Mouse (Mus musculus) CD4-positive, CD25-positive, alpha-beta regulatory T cell, adult 2 months (primary cell): ENCODE measurements at regions not wholly inside any gene's neighbourhood (a gene's known extent, or its start where the extent isn't known, plus 50 kb on each side); places are given as distances from the start of the nearest gene placed in this dataset.

Source experiments
- DNase-seq: peaks from one replicate; pipeline ENCODE4 v3.0.0-alpha.2; 2012; ENCODE audit warnings: low read depth, low spot score

GRCm38 (mm10) chr15:31087607-31088006, 136.5 kb upstream of the Dap start:
- no peak for DNase-seq

- no peak for DNase-seq
These were observed 132.1 kb upstream of the Dap start for GRCm38 (mm10) chr15:31091916-31092570.

- no peak for DNase-seq
These were observed 127.9 kb upstream of the Dap start for GRCm38 (mm10) chr15:31096206-31096605.

GRCm38 (mm10) chr15:31097301-31097700, 126.8 kb upstream of the Dap start:
- DNase-seq, result no peak

DNA sequence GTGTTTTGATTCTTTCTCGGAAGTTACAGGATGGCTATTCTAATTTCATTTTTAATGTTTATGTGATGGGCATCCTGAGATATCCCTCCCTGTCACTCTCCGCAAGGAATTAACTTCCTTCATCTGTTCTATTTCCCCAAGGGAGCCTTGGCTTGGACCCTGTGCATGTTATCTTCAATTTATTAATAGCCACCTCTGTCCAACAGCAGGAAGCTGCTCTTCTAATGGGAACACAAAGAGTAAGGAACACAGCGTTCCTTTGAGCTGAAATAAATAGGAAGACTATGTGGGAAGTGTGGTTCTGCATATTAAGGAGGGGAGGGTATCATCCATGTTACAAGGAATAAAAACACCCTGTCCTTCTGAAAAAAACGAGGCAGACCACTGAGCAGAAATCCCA, 119.4 kb upstream of the Dap start:
- DNase-seq, result no peak

DNA sequence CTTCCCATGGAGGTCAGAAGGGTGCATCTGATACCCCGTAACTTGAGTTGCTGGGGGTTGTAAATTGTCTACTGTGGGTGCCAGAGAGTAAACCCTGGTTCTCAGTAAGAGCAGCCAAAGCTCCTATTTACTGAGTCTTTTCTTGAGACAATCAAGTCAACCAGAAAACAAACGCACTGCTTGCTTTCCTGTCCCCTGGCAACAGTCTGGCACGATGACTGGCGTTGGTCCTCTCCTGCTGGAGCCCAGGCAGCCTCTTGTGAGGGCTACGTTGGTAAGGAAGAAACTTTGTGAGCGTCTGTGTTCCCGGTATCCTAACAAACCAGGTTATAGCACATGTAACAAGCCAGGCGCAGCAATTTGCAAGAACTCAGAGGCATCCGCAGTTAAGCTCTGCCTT, 117.2 kb upstream of the Dap start:
- no peak for DNase-seq

GRCm38 (mm10) chr15:31113216-31113615, 110.9 kb upstream of the Dap start:
- no peak for DNase-seq

DNA sequence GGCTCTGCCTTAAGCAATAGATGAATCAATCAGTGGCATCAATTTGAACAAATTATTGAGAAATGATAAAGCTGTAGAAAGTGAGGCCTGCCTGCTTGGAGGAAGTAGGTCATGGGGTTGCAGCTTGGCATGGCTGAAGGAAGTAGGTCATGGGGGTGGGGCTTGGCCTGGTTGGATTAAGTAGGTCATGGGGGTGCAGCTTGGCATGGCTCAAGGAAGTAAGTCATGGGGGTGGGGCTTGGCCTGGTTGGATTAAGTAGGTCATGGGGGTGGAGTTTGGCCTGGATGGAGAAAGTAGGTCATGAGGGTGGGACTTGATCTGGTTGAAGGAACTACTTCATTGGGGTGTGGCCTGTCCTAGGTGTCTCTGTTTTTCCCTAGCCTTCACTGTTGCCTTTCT, 106.8 kb upstream of the Dap start:
- peak; percentile 49 for DNase-seq

GRCm38 (mm10) chr15:31120147-31120546, 104.0 kb upstream of the Dap start:
- DNase-seq, result no peak

DNA sequence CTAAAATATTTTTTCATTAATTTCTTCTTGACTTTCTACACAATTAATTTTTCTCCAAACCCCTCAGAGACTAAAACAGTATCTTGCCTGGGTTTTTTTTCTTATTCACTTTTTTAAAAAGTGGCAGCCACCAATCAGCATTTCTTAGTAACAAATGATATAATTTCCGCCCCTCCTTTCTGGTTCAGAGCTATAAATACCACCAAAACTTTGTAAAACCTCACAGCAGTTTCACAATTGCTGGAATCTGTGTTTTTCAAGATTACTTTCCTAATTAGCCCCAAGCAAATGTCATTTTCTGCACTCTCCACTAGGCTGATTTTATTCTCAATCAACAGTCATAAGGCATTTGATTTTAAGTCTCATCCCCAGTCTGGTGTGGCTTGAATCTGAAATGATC, 98.3 kb upstream of the Dap start:
- DNase-seq, result no peak

DNA sequence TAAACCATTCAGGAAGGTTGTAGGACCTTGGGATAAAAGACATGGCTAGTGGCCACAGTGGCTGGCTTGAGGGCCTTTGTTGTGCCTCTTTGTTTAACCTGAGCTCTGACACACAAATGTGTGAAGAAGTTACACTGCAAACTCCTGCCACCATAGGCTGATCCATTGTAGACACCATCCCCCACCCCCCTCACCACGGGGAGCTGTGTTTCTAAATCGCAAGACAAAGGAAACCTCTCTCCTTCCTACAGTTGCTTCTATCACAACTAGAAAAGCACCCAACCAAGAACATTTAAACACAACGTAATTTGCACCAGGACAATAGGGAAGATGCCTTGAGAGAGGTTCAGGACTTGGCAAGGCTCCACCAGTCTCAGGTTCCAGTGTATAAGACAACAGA, 97.1 kb upstream of the Dap start:
- DNase-seq, result no peak

GRCm38 (mm10) chr15:31134891-31135290, 89.2 kb upstream of the Dap start:
- DNase-seq, result no peak

- DNase-seq, result no peak
These were observed 85.5 kb upstream of the Dap start for GRCm38 (mm10) chr15:31138637-31139036.

DNA sequence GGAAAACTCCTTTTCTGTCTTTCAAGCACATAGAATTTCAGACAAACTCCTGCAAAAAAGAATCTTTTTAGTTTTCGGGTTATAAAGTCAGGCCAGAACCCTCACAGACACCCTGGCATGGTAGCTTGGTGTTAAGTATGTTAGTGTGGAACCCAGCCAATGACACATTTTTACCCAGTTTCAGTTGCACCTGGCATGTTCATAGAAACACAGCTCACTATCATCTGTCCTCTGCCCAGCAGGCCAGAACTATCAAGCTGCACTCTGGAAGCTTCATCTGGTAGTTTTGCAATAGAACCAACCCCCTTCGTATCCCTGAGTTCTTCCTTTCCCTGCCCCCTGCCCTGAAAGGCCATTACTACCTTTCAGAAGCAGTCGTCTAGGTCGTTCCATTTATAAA, 82.4 kb upstream of the Dap start:
- no peak for DNase-seq

GRCm38 (mm10) chr15:31148251-31149145, 75.6 kb upstream of the Dap start:
- no peak for DNase-seq

- no peak for DNase-seq
These were observed 74.3 kb upstream of the Dap start for GRCm38 (mm10) chr15:31149855-31150254.

DNA sequence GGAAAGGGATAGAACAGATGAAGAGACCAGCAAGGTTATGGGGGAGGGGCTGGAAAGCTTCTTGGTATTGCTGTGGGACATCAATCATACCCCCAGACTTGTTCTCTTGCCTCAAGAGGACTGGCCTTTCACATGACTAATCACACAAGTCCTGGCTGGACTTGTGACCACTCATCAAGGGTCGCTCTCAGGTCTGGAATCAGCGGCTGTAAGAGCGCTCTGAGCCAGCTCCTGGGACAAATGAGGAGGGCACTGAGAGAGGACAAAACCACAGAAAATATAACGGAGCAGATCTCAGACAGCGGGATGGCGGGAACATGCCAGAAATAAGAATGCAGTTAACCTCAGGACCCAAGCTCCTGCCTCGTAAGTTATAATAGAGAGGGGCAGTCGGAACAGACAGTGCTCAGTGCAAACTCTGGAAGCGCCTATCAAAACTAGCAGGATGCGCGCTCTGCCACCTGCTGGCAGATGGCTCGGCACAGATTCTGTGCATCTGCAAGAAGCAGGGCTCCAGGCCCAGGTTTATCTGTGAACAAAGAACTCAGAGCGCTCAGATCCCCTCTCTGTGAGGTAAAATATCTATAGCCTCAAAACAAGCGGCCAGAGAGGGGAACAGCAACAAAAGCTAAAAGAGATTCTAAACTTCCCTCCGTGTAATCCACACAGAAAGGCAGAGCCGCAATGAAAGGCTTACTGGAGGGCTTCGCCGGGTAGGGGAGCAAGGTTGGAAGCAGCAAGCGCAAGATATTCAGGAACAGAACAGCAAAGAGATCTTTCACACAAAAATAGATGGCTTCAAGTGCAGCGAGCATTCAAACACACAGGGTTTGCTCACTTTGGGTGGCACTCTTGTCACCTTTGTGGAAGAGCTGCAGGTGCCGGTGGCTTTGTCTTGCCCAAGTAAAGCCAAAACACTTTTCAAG, 73.3 kb upstream of the Dap start:
- DNase-seq, result peak; percentile 25

DNA sequence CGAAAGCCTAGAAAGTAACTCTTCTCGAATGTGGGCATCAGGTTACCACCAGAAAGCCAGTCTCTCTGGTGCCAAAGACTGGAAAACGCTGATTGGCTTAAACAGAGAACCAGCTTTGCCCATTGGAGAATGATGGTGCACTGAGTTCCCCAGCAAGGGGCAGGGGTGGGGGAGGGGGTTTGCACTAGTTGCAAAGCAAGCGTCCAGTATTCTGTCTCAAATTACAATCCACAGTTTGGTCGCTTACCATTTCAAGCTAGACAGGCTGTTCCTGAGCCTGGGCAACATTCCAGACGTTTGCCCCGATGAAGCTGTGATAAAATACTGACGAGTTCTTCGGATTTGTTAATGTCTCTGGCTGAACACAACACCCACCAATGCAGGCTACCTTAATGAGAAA, 69.0 kb upstream of the Dap start:
- DNase-seq, result no peak

GRCm38 (mm10) chr15:31166543-31167105, 57.5 kb upstream of the Dap start:
- peak; percentile 51 for DNase-seq

GRCm38 (mm10) chr15:31167506-31167905, 56.6 kb upstream of the Dap start:
- DNase-seq, result no peak

- no peak for DNase-seq
These were observed 55.9 kb upstream of the Dap start for GRCm38 (mm10) chr15:31168191-31168590.
